Mouse (Mus musculus): ENCODE measurements around the gene Ppm1b.
A peak's percentile ranks its signal among the peaks of the same experiment; 100 is the strongest.
"Not testable (repeated sequence)": the region's sequence is repeated elsewhere in the genome, so short reads cannot be mapped to it uniquely, and the experiment has no call there.

Ppm1b gene

DNA sequence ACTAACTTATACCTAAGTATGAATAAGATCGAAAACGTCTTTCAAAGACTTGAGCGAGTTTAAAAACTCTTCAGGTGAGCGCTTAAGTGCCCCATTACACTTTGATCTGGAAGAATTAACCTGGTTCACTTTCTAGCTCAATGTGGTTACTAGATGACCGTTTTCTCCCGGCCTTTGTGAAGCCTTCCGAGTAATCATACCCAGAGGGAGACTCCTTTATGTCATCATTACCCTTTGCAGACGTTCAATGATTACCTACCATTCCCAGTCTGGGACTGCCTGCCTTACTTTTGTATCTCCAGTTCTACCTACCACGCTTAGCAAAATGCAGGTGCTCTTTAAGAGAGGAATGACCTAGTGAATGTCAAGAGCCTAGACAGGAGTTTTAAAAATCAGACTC is at the start of gene Ppm1b:
Ppm1b (plus strand) TSS at position 301 of the 400 bp plus-strand sequence.
- DNase-seq = no peak

DNA sequence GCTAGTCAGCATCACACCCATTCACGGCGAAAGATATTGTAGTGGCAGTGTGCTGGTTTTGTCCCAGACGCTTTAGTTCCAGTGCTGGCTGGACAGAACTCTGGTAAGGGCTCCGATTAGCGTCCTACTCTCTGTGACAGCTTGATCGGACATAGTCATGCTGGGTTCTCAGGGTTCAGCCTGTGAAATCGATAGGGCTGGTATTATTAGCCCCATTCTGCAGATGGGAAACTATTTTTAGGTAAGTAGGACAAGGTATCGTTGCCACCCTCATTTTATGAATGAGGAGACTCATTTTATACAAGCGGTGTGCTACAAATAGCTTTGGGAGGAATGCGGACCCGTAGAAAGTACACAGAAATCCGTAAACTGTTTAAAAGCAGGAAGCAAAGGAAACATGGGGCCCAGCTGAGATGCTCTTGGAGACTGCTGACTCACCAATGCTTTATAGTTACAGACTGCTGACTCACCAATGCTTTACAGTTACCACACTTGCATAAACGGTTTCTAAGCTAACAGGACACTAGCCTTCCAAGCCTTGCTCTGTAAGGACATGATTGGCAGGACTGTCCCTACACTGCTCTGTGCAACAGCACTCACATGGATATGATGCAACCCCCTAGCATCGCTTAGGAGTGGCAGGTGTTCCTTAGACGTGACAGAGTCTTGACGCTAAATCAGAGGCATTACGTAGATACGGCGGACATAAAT is 34.7 kb upstream of the Ppm1b start:
- DNase-seq = no peak

DNA sequence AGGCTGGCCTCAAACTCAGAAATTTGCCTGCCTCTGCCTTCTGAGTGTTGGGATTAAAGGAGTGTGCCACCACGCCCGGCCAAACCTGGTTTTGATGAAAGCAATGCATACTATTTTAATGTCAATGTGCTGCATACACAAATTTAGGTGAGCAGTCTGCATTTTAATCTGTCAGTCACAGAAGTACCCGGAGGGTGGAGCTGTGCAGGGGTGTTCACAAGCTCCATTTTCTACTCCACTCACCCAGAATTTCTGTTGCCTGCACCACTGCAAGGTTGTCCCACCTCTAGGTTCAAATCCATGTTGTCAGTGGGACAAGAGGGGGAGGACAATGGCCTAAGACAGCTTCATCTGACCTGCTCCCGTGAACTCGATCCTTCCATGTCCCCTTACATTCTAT is 31.8 kb upstream of the Ppm1b start:
- DNase-seq = no peak

DNA sequence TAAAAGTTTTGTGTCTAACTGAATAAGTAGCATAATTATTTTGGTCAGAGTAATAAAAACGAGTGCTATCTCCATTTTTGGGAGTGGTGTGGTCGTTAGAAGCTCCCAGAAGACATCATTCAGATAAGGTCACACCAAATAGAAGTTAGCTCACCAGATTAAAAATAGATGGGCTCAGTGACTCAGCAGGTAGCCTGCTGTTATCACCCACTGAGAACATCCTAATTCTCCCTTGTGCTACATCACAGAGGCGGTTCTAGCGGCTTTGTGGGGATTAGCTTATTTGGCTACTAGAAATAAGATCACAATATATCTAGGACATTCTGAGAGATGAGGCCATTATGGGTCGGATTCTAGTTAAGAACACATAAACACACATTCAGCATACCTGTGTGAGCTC is 30.3 kb upstream of the Ppm1b start:
- DNase-seq = no peak

DNA sequence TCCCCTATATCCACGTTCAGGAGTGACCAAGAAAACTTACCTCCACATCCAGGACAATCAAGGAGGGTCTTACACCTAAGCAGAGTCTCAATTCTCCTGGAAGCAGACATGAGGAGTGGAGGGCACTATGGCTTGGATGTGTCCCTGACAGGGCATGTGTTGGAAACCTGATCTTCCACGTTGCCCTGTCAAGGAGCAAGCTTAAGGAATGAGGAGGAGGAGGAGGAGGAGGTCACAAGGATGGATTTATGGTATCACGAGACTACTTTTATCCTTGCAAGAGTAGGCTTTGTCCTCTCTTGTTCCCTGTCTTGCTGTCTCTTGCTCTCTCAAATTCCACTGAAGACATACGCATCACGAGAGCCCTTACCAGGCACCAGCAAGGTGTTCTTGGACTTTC is 29.0 kb upstream of the Ppm1b start:
- DNase-seq = no peak

DNA sequence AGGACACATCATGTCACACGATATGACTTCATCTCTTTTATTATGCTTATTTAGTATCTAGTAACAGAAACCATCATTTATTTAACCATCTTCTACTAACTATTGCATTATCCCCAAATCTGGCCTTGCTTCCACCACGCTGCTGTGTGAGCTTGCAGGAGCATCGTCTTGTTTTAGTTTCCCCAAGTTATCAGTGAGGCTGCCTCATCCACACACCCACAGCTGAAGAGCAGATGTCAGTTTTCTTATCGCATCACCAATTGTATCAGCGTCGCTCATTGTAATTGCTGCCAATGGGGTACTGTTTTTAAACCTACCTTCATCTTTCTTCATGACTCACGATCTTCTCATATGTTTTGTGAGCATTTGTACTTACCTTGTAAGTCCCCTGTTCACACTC is 23.6 kb upstream of the Ppm1b start:
- DNase-seq = no peak

DNA sequence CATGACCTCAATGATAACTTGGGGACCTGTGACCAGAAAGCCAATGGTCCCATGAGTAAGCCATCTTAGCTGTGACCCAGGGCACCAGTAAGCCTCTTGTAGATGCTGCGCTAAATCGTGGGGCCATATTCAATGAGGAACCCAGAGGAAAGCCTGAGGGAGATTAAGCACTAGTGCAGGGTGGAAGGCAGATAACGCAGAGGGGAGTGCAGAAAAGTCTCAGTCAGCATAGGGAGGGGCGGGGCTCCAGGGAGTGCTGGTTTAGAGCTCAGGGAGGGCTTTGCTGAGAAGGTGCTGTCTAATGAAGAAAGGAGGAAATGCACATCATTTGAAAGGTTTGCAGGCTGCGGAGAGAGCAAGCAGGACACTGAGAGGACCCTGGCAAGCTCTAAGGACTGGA is 22.6 kb upstream of the Ppm1b start:
- DNase-seq = no peak

DNA sequence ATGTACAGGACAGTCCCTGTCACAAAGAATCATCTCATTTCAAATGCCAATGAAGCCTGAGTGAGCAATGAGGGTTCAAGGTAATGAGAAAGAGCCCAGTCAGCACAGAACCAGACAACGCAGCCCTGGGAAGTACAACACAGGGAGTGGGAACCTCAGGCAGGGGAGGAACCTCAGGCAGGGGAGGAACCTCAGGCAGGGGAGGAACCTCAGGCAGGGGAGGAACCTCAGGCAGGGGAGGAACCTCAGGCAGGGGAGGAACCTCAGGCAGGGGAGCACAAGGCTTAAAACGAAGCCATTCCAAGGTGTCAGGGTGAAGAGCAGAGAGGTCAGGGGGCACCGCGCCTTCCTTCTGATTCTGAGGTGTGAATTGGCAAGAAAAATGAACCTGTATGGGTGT is 20.9 kb upstream of the Ppm1b start:
- DNase-seq = not testable (repeated sequence)

DNA sequence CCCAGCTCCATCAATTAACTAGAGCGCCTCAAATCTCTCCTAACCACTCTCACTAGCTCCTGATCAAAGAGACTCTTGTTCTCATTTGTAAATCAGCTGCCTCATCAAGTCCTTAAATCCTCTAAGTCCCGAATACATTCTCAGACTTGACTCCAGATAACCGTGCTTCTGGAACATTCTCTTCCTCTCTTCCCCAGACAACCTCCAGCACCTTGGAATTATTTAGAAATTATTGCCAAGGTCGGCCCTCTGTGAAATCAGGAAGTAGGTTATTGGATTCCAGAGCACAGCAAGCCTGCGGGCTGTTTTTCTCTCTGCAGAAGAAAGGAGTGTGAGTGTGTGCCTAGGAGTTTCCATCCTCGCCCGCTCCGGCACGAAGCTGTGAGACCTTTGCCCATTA is 20.2 kb upstream of the Ppm1b start:
- no peak for DNase-seq

DNA sequence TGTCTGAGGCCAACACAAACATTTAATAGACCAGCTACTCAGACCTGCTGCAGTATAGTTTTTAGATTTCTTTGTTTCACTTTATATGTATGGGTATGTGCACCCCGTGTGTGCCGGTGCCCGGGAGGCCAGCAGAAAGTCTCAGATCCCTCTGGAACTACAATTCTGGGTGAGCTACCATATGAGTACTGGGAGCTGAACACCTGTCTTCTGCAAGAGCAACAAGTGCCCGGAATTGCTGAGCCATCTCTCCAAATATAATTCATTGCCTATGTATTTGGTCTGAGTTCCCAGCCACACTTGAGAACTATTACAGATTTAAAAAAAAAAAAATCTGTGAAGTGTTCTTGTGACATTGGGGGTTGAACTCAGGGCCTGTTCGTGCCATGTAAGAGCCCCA is 19.7 kb upstream of the Ppm1b start:
- no peak for DNase-seq

DNA sequence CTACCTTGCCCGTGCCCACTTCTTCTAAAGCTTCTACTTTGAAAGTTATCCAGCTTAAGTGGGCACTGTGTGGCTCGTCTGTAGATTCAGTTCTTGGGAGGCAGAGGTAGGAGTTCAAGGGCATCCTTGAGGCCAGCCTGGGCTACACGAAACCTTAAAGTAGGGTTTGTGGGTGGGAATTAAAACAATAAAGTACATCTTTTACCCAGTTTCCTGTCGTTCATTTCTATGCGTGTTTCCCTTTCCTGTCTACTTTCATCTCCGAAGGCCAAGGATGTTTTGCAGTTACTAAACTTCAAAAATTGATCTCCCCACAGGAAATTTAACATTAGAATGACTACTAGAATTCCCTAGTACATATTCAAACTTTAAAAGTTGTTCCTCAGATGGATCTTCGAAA is 19.3 kb upstream of the Ppm1b start:
- DNase-seq = no peak

DNA sequence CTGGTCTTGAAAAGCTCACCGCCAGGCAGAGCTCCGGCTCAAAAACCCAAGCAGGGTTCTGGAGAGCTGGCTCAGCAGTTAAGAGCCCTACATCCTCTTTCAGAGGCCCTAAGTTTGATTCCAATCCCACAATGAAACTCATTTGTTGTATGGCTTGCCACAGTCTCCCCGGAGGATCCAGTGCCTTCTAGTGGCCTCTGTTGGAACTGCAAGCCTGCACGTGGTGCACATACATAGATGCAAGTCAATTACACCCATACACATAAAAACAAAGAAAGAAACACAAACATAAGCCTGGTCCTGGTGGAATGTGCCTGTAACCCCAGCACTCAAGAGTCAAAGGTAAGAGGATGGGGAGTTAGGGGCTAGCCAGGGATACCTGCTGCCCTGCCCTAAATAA is 18.3 kb upstream of the Ppm1b start:
- peak in 1 of 2 experiments; percentile 24 for DNase-seq

DNA sequence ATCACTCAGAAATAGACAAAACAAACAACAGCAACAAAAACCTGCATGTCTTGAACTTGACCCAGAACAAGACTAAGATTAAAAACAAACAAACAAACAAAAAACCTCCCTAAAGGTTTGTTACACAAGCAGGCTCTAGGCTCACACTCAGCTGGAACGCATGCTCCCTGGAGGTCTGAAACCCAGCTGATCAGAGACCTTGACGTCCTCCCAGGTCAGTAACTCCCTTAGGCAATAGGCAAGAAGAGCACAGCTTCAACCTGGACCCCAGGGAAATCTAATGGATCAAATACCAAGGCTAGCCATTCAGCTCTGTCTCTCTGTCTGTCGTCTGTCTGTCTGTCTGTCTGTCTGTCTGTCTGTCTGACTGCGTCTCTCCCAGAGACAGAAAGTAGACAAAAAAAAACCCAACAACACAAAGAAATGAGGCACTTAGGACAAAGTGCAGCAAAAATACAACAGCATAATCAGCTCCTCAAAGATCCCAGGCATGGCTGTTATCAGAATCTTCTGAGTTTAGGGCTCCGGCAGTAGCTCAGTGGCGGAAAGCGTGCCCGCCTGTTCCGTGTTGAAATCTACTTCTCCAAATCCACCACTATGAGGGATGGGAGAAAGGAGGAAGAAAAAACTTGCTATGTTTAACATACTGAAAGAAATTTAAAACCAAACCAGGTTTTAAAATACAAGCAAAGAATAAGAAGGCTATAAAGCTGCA is 16.4 kb upstream of the Ppm1b start:
- DNase-seq = no peak

DNA sequence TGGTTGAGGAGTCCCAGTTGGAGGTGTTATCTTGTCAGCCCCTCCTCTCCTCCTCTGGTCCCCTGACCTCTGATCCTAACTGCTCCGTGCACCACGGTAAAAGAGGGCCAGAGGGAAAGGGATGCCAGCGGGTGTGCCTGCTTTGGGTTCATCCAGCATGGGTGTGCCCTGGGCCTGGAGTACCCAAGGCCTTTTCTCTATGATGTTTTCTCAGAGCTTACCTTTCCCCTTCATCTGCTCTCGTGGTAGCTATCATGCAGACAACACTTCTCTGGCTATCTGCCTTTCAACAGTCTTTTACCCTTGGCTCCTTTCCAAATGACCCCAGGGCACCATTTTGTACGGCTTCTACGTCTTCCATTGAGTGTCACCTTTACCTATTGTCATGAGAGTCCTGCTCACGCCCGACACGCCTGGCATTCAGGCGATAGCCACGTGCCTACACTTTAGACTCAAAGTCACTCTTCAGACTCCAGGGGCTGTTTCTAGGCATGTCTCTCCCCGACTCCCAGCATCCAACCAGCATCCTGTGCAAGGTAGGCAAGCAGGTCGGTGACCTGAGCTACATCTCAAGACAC is 15.2 kb upstream of the Ppm1b start:
- no peak for DNase-seq

DNA sequence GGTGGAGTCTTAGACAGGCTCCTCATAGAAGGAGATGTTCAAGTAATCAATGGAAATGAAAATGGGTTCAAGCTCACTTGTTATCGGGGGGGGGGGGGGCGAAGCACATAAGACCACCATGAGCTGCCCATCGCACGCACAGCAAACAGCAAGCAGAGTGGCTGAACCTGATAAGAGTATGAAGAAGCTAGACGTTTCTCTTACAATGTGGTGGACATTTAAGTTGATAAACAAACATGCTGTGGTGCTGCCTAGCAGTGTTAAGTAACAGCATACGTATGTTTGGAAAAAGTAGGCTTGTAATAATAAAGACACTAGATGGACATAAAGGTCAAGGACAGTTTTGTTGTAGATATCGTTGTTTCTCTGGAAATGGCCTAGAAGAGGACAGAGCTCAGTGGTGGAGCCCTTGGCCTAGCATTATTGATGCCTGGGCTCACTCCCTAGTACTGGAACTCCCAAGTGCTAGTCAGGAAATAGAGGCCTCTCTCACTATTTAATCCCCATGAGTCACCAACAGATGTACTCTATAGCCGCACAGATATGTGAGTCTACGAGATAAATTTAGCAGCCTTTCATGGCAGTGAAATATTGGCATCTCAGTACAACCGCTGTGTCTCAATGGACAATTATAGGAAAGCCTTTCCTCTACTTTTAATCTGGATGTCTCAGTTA is 14.0 kb upstream of the Ppm1b start:
- no peak for DNase-seq

DNA sequence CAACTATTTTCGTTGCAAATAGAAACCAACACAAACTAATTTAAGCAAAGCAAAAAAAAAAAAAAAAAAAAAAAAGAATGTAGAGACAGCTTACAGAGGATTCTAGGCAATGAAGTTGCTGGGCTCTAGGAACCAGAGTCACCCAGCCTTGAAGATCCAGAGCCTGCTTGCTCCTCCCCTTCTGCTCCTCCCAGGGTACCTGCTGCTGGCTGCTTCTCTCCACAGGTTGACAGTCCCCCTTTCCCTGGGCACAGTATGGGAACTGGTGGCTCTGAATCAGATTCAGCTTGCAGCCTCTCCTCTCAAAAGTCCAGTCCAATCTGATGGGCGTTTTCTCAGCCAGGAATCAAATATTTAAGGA is 13.5 kb upstream of the Ppm1b start:
- no peak for DNase-seq

DNA sequence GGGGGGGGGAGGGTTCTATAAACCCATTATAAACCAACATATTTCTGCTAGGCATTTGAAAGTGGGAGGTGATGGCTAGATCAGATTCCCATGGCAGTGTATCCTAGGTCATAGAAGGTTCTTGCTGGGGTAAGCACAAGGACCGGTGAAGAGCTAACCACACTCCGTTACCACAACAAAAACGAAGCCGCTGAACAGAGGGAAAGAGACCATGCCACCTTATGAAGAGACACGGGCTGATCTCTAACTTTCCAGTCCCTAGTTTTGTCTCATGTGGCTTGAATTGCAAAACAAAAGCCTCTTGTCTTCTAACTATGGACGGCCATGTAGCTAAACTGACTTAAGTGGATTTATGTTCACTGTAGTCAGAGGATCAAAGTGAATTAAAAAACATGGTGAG is 12.2 kb upstream of the Ppm1b start:
- no peak for DNase-seq

DNA sequence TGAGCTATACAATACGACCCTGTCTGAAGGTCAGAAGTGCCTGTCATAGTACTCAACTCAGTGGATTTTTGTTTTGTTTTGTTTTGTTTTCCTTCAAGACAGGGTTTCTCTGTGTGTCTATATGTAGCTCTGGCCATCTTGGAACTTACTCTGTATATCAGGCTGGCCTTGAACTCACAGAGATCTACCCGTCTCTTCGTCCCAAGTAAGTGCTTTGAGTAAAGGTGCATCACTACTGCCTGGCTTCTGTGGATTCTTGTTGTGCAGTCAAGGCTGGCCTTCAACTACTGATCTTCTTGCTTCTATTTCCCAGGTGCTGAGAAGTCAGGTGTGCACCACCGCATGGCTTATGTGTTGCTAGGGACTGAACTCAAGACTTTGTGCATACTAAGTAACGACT is 4.0 kb upstream of the Ppm1b start:
- no peak for DNase-seq

DNA sequence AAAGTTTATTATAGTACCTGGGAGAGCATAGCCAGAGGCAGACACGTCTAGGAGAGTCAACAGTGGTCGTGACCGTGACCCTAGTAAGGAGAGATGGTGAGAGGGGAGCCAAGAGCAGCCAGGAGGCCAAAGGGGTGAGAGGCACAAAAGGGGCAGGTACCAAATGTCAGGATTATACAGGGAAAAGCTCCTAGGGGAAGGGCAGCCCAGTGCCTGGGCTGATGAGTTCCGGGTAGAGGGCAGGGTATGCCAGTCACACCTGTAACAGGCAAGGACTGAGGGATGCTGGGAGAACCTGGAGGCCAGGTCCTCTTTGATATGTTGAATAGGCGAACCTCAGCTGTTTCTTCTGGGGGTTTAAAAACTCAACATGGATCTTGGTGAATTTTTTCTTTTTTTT is 2.8 kb upstream of the Ppm1b start:
- DNase-seq = no peak

DNA sequence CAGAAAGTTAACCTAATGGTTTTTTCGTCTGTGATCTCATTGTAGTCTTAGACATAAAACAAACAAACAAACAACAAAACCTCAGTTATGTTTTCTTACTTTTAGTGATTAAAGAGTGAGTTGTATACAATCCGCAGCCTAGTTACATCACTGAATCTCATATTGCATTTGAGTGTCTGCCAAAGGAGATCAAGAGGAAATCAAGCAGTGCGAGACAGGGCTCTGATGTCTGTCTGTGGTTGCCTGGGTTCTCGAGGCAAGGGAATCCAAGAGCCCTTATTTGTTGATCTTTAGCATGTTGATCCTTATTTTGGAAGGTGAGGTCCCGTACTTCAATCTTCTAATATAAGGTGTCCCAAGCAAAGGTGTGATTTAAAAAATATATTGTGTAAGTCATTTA is 1.7 kb upstream of the Ppm1b start:
- no peak for DNase-seq

DNA sequence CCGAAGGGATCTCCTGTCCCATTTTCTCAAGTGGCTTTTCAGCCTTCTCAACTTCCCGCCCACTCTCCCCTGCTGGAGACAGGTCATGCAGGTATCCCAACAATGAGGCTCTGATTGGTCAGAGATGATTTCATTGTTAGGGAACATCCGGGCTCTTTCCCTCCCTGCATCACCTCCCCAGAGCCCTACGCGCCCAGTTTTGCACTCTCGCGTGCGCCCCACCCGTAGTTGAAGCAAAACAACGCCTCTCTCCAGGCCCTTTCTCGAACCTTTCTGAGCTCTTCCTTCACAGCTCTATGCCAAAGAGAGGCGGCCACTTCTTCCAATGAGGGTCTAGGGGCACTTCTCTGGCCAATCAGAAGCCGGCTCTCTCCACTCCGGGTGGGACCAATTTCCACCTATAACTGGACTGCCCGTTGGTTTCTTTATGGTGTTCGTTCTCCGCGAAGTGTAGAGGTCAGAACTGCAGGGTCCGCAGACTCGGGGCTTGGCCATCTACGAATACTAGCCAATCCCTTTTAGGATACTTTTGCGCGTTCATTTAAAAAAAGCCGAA is 468 bp downstream of the Ppm1b start:
- DNase-seq = peak; percentile 88 to 91

DNA sequence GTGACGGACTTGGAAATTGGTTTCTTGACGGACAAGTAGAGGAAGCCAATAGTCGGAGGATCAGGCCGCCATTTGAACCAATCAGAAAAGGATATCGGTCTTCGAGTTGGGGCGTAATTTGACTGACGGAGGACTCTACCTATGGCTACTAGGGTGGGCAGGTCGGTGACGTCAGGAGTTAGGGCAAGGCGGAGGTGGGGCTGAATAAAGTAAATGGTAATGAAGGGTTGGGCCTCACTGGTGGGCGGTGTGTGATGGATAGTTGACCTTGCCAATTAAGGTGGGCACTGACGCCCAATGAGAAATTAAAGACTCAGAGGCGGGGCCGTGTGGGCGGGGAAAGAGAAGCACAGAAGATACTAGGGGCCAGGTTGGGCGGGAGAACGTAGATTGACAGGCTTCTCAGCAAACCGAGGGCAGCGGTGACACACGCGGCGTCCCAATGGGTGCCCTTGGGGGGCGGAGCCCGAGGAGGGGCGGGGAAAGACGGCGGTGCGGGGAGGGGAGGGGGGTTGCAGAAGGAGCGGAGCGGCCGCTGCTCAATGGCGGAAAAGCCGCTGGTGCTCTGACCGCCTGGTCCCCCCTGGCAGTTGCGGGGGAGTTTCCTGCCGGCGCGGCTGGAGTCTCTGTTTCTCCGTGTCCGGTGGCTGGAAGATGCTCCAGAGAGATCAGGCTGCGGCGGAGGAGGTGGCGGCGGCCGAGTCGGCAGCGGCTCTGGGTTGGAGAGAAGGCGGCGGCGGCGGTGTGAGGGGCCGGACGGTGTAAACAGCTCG is 1.1 kb downstream of the Ppm1b start:
- peak; percentile 100 for DNase-seq

DNA sequence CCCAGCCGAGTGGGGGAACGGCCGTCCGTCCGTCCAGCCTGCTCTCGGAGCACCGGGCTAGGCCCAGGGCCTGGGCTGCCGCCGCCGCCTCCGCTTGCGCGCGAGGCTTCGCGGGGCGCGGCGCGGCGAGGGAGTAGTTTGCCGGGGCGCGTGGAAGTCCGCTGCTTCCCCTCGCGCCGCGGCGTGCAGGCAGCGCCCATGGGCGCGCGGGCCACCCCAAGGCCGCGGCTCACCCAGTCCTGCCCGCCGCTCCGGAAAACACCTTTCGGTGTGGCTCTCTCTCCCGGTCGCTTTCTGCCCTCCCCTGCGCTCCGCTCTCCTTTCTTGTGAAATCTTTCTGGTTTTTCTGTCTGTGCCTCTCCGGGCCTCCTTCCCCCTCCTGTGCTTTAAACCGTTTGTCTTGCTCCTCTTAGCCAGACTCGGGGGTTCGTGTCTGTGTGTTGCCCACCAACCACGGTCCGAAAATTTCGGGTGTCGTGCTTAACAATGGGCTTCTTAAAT is 1.9 kb downstream of the Ppm1b start:
- DNase-seq = peak in 1 of 2 experiments; percentile 38
